Mouse (Mus musculus) CH12.LX (cell line): ENCODE results near the gene Vmn2r19. TPM values are rescaled to one million over a fixed set of nuclear protein-coding genes. Genes with fewer than 3 reads are reported as not detected.
A peak's percentile ranks its signal among the peaks of the same experiment; 100 is the strongest.

Experiments
- DNase-seq: peaks from one replicate; pipeline ENCODE4 v3.0.0-alpha.2; 2013; ENCODE audit errors: extremely low read depth
- H3K27ac ChIP-seq: 2 replicates; pipeline ENCODE4 v1.5.1; 2012; ENCODE audit warnings: low read depth, mild to moderate bottlenecking, control low read depth, moderate library complexity; ENCODE audit not compliant: insufficient read depth
- H3K27me3 ChIP-seq: replicated peaks from 2 replicates; pipeline ENCODE3; 2012; ENCODE audit warnings: inconsistent platforms
- H3K36me3 ChIP-seq, 2 experiments: replicated peaks in 1 of 2; 2 replicates each; pipeline versions ENCODE3 to v1.6.1; 2012; ENCODE audit warnings: inconsistent platforms in 1 of 2, low read length in 1 of 2, mild to moderate bottlenecking in 1 of 2, mixed read lengths in 1 of 2, moderate library complexity in 1 of 2; ENCODE audit not compliant: control insufficient read depth in 1 of 2, insufficient read depth in 1 of 2
- H3K4me1 ChIP-seq, 2 experiments: 2 replicates each; pipeline ENCODE4 v1.6.1; 2012; ENCODE audit warnings: inconsistent platforms in 1 of 2, moderate library complexity in 1 of 2; ENCODE audit not compliant: insufficient read depth in 2 of 2, control insufficient read depth in 1 of 2
- H3K4me2 ChIP-seq: 2 replicates; pipeline ENCODE4 v1.6.1; 2012; ENCODE audit warnings: low read depth, mild to moderate bottlenecking, control low read depth; ENCODE audit not compliant: poor library complexity, insufficient read depth, severe bottlenecking
- H3K4me3 ChIP-seq, 3 experiments: fragments of 150-350 bp in 1 of 3; sonication (generic) in 1 of 3; replicated peaks in 1 of 3; 2 replicates each; pipeline versions ENCODE3 to v1.5.1; 2011 to 2012; ENCODE audit warnings: low read depth in 2 of 3, low read length in 2 of 3, mild to moderate bottlenecking in 2 of 3, moderate library complexity in 2 of 3, control low read depth in 1 of 3, improper control_type of control experiment in 1 of 3, inconsistent platforms in 1 of 3, mixed read lengths in 1 of 3; ENCODE audit not compliant: poor library complexity in 1 of 3
- H3K79me2 ChIP-seq: replicated peaks from 2 replicates; pipeline ENCODE4 v1.6.1; 2012; ENCODE audit warnings: mild to moderate bottlenecking, moderate library complexity; ENCODE audit not compliant: control insufficient read depth, poor library complexity, insufficient read depth, severe bottlenecking; ENCODE audit errors: extremely low read depth
- H3K9ac ChIP-seq: 2 replicates; pipeline ENCODE4 v1.6.1; 2012; ENCODE audit warnings: low read depth, mild to moderate bottlenecking, control low read depth, moderate library complexity; ENCODE audit not compliant: insufficient read depth
- H3K9me3 ChIP-seq: replicated peaks from 2 replicates; pipeline ENCODE3; 2012; ENCODE audit warnings: low read length, inconsistent platforms, mixed read lengths
- CHD1 ChIP-seq: IDR thresholded peaks from 2 replicates; pipeline ENCODE4 v1.6.1; 2012; ENCODE audit warnings: low read depth, low read length, improper control_type of control experiment, inconsistent platforms
- CTCF ChIP-seq, 2 experiments: IDR thresholded peaks in 1 of 2; conservative IDR thresholded peaks in 1 of 2; 2 replicates each; pipeline ENCODE4 v1.5.1; 2011 to 2012; ENCODE audit warnings: low read depth in 2 of 2, low read length in 2 of 2, improper control_type of control experiment in 1 of 2, inconsistent platforms in 1 of 2, mild to moderate bottlenecking in 1 of 2, moderate library complexity in 1 of 2
- HCFC1 ChIP-seq: IDR thresholded peaks from 2 replicates; pipeline ENCODE4 v1.6.1; 2012; ENCODE audit warnings: low read depth, mild to moderate bottlenecking, inconsistent platforms, low read length, improper control_type of control experiment
- KAT2A ChIP-seq: IDR thresholded peaks from 2 replicates; pipeline ENCODE4 v1.6.1; 2012; ENCODE audit warnings: low read length, improper control_type of control experiment, inconsistent platforms; ENCODE audit not compliant: insufficient replicate concordance
- MYC ChIP-seq: IDR thresholded peaks from 2 replicates; pipeline ENCODE4 v1.6.1; 2011; ENCODE audit warnings: low read depth, mild to moderate bottlenecking, improper control_type of control experiment, low read length
- NRF1 ChIP-seq: IDR thresholded peaks from 2 replicates; pipeline ENCODE4 v1.6.1; 2014; ENCODE audit warnings: low read depth, mild to moderate bottlenecking, inconsistent platforms, low read length, improper control_type of control experiment, moderate library complexity
- POLR2A ChIP-seq: IDR thresholded peaks from 2 replicates; pipeline ENCODE4 v1.6.1; 2011; ENCODE audit warnings: low read depth, mild to moderate bottlenecking, improper control_type of control experiment, low read length
- RAD21 ChIP-seq: IDR thresholded peaks from 2 replicates; pipeline ENCODE4 v1.6.1; 2011; ENCODE audit warnings: low read depth, mild to moderate bottlenecking, low read length, improper control_type of control experiment, moderate library complexity
- SIN3A ChIP-seq: IDR thresholded peaks from 2 replicates; pipeline ENCODE4 v1.6.1; 2012; ENCODE audit warnings: low read length, improper control_type of control experiment, inconsistent platforms
- SMC3 ChIP-seq: IDR thresholded peaks from 2 replicates; pipeline ENCODE4 v1.6.1; 2011; ENCODE audit warnings: low read depth, low read length, improper control_type of control experiment
- TCF12 ChIP-seq: IDR thresholded peaks from 2 replicates; pipeline ENCODE4 v1.6.1; 2014; ENCODE audit warnings: low read depth, mild to moderate bottlenecking, inconsistent platforms, low read length, improper control_type of control experiment
- ZMIZ1 ChIP-seq: IDR thresholded peaks from 2 replicates; pipeline ENCODE4 v1.6.1; 2012; ENCODE audit warnings: low read depth, mild to moderate bottlenecking, inconsistent platforms, low read length, improper control_type of control experiment
- dilution Hi-C: fragments of 300-500 bp; cut with MboI; formaldehyde crosslinking; loops from 2 replicates; pipeline ENCODE4 v1.14.3; 2020; ENCODE audit warnings: low sequenced_read_pairs; ENCODE audit not compliant: extremely low pct_unique_long_range_greater_than_20kb, extremely low pct_ligation_motif_present
- in situ Hi-C: fragments of 300-500 bp; cut with MboI; formaldehyde crosslinking; loops from 3 replicates; pipeline ENCODE4 v1.14.3; 2019; ENCODE audit warnings: low sequenced_read_pairs, low pct_ligation_motif_present, low pct_unique_long_range_greater_than_20kb, mixed read lengths
- polyA plus RNA-seq: library from polyadenylated mRNA; unstranded; fragments of >175 nt; gene quantifications from 2 replicates; pipeline ENCODE4 v1.2.1, GENCODE M21; 2012; ENCODE audit warnings: low read depth; ENCODE audit not compliant: insufficient read length
- total RNA-seq, 2 experiments: library from RNA; depleted of rRNA; stranded (reverse); fragments of 300-350 nt in 1 of 2; fragments of >200 nt in 1 of 2; gene quantifications; 2 replicates each; pipeline ENCODE4 v1.2.3; 2012 to 2014

Gene Vmn2r19
- total and polyA plus RNA-seq, 3 experiments, result not detected

DNA sequence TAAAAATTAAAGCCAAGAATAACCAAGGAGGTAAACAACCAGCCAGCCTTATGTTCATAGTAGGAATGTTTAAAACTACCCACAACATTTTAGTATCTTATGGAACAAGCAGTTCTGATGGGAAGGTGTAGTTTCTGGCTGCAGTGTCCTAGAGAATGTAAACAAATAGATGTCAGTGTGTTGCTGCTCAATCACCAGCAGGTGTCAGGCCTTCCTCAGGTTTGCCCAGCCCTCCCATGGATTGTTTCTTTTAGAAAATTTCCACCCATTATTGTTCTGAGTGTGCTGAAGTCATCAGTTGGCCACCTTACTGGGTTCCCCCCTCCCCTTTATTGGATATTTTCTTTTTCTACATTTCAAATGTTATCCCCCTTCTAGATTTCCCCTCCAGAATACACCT is 32.0 kb downstream of the Vmn2r19 start:
- Histone ChIP-seq H3K79me2 (no peaks in the 10 kb centered on the region), H3K4me3 (no peak overlapping the region), H3K27me3 (peaks cover 28% of the 10 kb centered on the region), H3K4me2 (no peak overlapping the region), H3K27ac (no peak overlapping the region), H3K9ac (no peak overlapping the region), H3K9me3 (no peaks in the 10 kb centered on the region), H3K36me3 (no peaks in the 10 kb centered on the region), H3K4me1 (no peaks in the 10 kb centered on the region)
- dilution Hi-C loops, result no loop called here
- DNase-seq, result peak; percentile 7
- TF ChIP-seq SMC3 (peak; percentile 50), RAD21 (peak; percentile 72), POLR2A (no peak), CTCF (conservative IDR thresholded peaks at IDR 0.05 in 1 of 2, IDR thresholded peaks at IDR 0.05 in 1 of 2; ENCODE audit: low read depth in 2 of 2, low read length in 2 of 2) (peak; percentile 16 to 66; a peak in 2 of 4 replicates), TCF12 (no peak), HCFC1 (no peak), MYC (no peak)
- in situ Hi-C loops, result no loop called here

GRCm38 (mm10) chr6:123346141-123346540 is 38.0 kb downstream of the Vmn2r19 start:
- in situ Hi-C loops, result no loop called here
- H3K4me1 ChIP-seq, result no peaks in the 10 kb centered on the region
- dilution Hi-C loops, result no loop called here

More at GRCm38 (mm10) chr6:123346141-123346540, 38.0 kb downstream of the Vmn2r19 start:
- DNase-seq, result no peak
- H3K27me3 ChIP-seq, result peaks cover 7% of the 10 kb centered on the region
- TF ChIP-seq CHD1 (no peak), SIN3A (no peak), SMC3 (no peak), KAT2A (no peak), NRF1 (no peak), ZMIZ1 (no peak)
- H3K79me2 ChIP-seq, result no peaks in the 10 kb centered on the region
- no peaks in the 10 kb centered on the region for H3K9me3 ChIP-seq
- no peak overlapping the region for H3K27ac ChIP-seq
- no peak overlapping the region for H3K4me2 ChIP-seq
- H3K36me3 ChIP-seq, result no peaks in the 10 kb centered on the region
- H3K4me3 ChIP-seq, result no peak overlapping the region
- H3K9ac ChIP-seq, result no peak overlapping the region

Other genes with a start within 250 kb of the Vmn2r19 start
- gene Clec4a2, start 201.9 kb upstream of the Vmn2r19 start, total RNA-seq (2012; rRNA removed), result not detected in 2 replicates
- not detected in 2 replicates for gene Clec4a2, start 201.9 kb upstream of the Vmn2r19 start, total RNA-seq (2014; rRNA removed)
- not detected in 2 replicates for gene Clec4a2, start 201.9 kb upstream of the Vmn2r19 start, polyA plus RNA-seq
- gene Clec4b2, start 135.4 kb upstream of the Vmn2r19 start, total RNA-seq (2012; rRNA removed), result not detected in 2 replicates
- not detected in 2 replicates for gene Clec4b2, start 135.4 kb upstream of the Vmn2r19 start, total RNA-seq (2014; rRNA removed)
- gene Clec4b2, start 135.4 kb upstream of the Vmn2r19 start, polyA plus RNA-seq, result not detected in 2 replicates
- gene Clec4n, start 78.5 kb upstream of the Vmn2r19 start, total RNA-seq (2012; rRNA removed), result not detected in 2 replicates
- gene Clec4n, start 78.5 kb upstream of the Vmn2r19 start, total RNA-seq (2014; rRNA removed), result not detected in 2 replicates
- not detected in 2 replicates for gene Clec4n, start 78.5 kb upstream of the Vmn2r19 start, polyA plus RNA-seq
- not detected in 2 replicates for gene Clec4d, start 46.2 kb upstream of the Vmn2r19 start, total RNA-seq (2012; rRNA removed)
- gene Clec4d, start 46.2 kb upstream of the Vmn2r19 start, total RNA-seq (2014; rRNA removed), result not detected in 2 replicates
- gene Clec4d, start 46.2 kb upstream of the Vmn2r19 start, polyA plus RNA-seq, result not detected in 2 replicates
- gene Clec4e, start 18.5 kb upstream of the Vmn2r19 start, total RNA-seq (2012; rRNA removed), result not detected in 2 replicates
- gene Clec4e, start 18.5 kb upstream of the Vmn2r19 start, total RNA-seq (2014; rRNA removed), result not detected in 2 replicates
- gene Clec4e, start 18.5 kb upstream of the Vmn2r19 start, polyA plus RNA-seq, result not detected in 2 replicates
- gene Vmn2r20, start 109.8 kb downstream of the Vmn2r19 start, total RNA-seq (2012; rRNA removed), result not detected in 2 replicates
- gene Vmn2r20, start 109.8 kb downstream of the Vmn2r19 start, total RNA-seq (2014; rRNA removed), result not detected in 2 replicates
- gene Vmn2r20, start 109.8 kb downstream of the Vmn2r19 start, polyA plus RNA-seq, result not detected in 2 replicates
- not detected in 2 replicates for gene Vmn2r21, start 225.1 kb downstream of the Vmn2r19 start, total RNA-seq (2012; rRNA removed)
- gene Vmn2r21, start 225.1 kb downstream of the Vmn2r19 start, total RNA-seq (2014; rRNA removed), result not detected in 2 replicates
- not detected in 2 replicates for gene Vmn2r21, start 225.1 kb downstream of the Vmn2r19 start, polyA plus RNA-seq